9 mouse cellular contexts compared by ENCODE assay signal in the genomic region with DNA sequence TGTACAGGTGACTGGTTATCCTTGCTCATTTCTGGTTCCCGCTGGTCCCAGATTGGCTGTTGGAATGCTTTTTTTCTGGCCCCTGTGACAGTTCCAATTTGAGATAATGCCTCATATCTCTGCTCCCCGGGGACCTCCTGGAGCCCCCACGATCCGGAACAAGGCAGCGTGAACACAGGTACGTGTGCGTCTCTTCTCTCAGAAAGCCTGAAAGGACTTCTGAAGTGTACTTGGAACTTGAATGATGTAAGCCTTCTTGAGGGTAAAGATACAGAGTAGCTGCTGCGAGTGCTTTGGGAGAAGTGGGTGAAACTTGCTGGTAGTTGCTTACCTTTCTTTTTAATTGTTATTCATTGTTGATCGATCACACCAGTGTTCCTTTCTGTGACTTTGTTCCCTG. TPM values are rescaled to one million over a fixed set of nuclear protein-coding genes. Genes with fewer than 3 reads are reported as not detected.
DNase-seq lines count a peak whose midpoint lies in the region; ATAC-seq and TF ChIP-seq lines count a peak whose summit lies in the region.
"Had no signal": no experiment of that assay in that cellular context is flagged by ENCODE, and none has a peak within 500 bp of the region (broad histone marks: within the 10 kb centered on the region; RNA-seq: fewer than 3 reads in every experiment).

No protein-coding gene starts in this region.

- peak overlapping the region; percentile 83 for H3K4me2 ChIP-seq in kidney, postnatal 0 days (ENCODE audit: low read length)
- H3K4me2 ChIP-seq in embryonic facial prominence, embryonic 14.5 days (ENCODE audit: low read depth, low read length) = peak overlapping the region; percentile 81
- H3K4me2 ChIP-seq in limb, embryonic 14.5 days (replicated peaks; ENCODE audit: low read depth, low read length, severe bottlenecking) = peak overlapping the region; percentile 96
- H3K4me2 ChIP-seq in neural tube, embryonic 14.5 days (ENCODE audit: low read depth, low read length) = peak overlapping the region; percentile 94

- WGBS in kidney, postnatal 0 days = 38% methylated on average over 9 of the region's 9 CpGs
- 38% methylated on average over 9 of the region's 9 CpGs for WGBS in embryonic facial prominence, embryonic 14.5 days
- WGBS in limb, embryonic 14.5 days = 51% methylated on average over 9 of the region's 9 CpGs
- WGBS in neural tube, embryonic 14.5 days = 56% methylated on average over 9 of the region's 9 CpGs

- no peaks in the 10 kb centered on the region for H3K9me3 ChIP-seq in kidney, postnatal 0 days (replicated peaks; ENCODE audit: low read length)
- H3K9me3 ChIP-seq in embryonic facial prominence, embryonic 14.5 days (ENCODE audit: control insufficient read depth, low read length) = no peaks in the 10 kb centered on the region
- no peaks in the 10 kb centered on the region for H3K9me3 ChIP-seq in limb, embryonic 14.5 days (ENCODE audit: control insufficient read depth, low read length)
- H3K9me3 ChIP-seq in neural tube, embryonic 14.5 days (ENCODE audit: control insufficient read depth, low read length) = no peaks in the 10 kb centered on the region

- peaks cover 12% of the 10 kb centered on the region; the same call in 1 of the 2 replicates for H3K4me1 ChIP-seq in kidney, postnatal 0 days (replicated peaks; ENCODE audit: insufficient read depth, low read length)
- H3K4me1 ChIP-seq in embryonic facial prominence, embryonic 14.5 days (ENCODE audit: control insufficient read depth, insufficient read depth, low read length) = peaks cover 12% of the 10 kb centered on the region; the same call in 1 of the 2 replicates
- H3K4me1 ChIP-seq in limb, embryonic 14.5 days (ENCODE audit: control insufficient read depth, insufficient read depth, low read length) = peaks cover 13% of the 10 kb centered on the region
- peaks cover 13% of the 10 kb centered on the region for H3K4me1 ChIP-seq in neural tube, embryonic 14.5 days (ENCODE audit: control insufficient read depth, insufficient read depth, low read length)

- H3K4me3 ChIP-seq in kidney, postnatal 0 days (replicated peaks; ENCODE audit: low read depth, low read length) = peak overlapping the region; percentile 64
- H3K4me3 ChIP-seq in embryonic facial prominence, embryonic 14.5 days (ENCODE audit: low read depth, low read length) = peak overlapping the region; percentile 75
- peak overlapping the region; percentile 88 for H3K4me3 ChIP-seq in limb, embryonic 14.5 days (replicated peaks; ENCODE audit: low read length)
- peak overlapping the region; percentile 66 for H3K4me3 ChIP-seq in neural tube, embryonic 14.5 days (ENCODE audit: low read depth, low read length)

- ATAC-seq in kidney, postnatal 0 days (replicated peaks; ENCODE audit: low FRiP score, low read depth) = no peak
- ATAC-seq in embryonic facial prominence, embryonic 14.5 days (ENCODE audit: low read depth) = no peak
- no peak for ATAC-seq in limb, embryonic 14.5 days (ENCODE audit: low FRiP score, low read depth)
- ATAC-seq in neural tube, embryonic 14.5 days (ENCODE audit: low read depth) = no peak

- peaks cover 26% of the 10 kb centered on the region for H3K36me3 ChIP-seq in kidney, postnatal 0 days (ENCODE audit: insufficient read depth, low read length)
- H3K36me3 ChIP-seq in embryonic facial prominence, embryonic 14.5 days (ENCODE audit: control insufficient read depth, insufficient read depth, low read length) = peaks cover 41% of the 10 kb centered on the region
- H3K36me3 ChIP-seq in limb, embryonic 14.5 days (ENCODE audit: control insufficient read depth, insufficient read depth, low read length) = peaks cover 39% of the 10 kb centered on the region
- H3K36me3 ChIP-seq in neural tube, embryonic 14.5 days (ENCODE audit: control insufficient read depth, insufficient read depth, low read length) = peaks cover 18% of the 10 kb centered on the region; the same call in 1 of the 2 replicates

- no peak for TF ChIP-seq POLR2A in limb, embryonic 14.5 days (IDR thresholded peaks at IDR 0.05; ENCODE audit: borderline replicate concordance, extremely low read depth, insufficient read depth, insufficient read length)

- H3K27ac ChIP-seq in kidney, postnatal 0 days = peak overlapping the region; percentile 63
- peak overlapping the region; percentile 48; the same call in 1 of the 2 replicates for H3K27ac ChIP-seq in embryonic facial prominence, embryonic 14.5 days (replicated peaks; ENCODE audit: low read depth, low read length)
- H3K27ac ChIP-seq in limb, embryonic 14.5 days (replicated peaks; ENCODE audit: low read depth, low read length) = no peak overlapping the region
- H3K27ac ChIP-seq in neural tube, embryonic 14.5 days (ENCODE audit: low read depth, low read length) = no peak overlapping the region

- TF ChIP-seq CTCF in kidney, postnatal 0 days (IDR thresholded peaks at IDR 0.05; ENCODE audit: low read depth) = no peak

- H3K27me3 ChIP-seq in kidney, postnatal 0 days (ENCODE audit: insufficient read depth, low read length) = no peaks in the 10 kb centered on the region
- H3K27me3 ChIP-seq in embryonic facial prominence, embryonic 14.5 days (replicated peaks; ENCODE audit: control insufficient read depth, insufficient read depth, low read length) = no peaks in the 10 kb centered on the region
- no peaks in the 10 kb centered on the region for H3K27me3 ChIP-seq in limb, embryonic 14.5 days (ENCODE audit: control insufficient read depth, insufficient read depth, low read length)
- H3K27me3 ChIP-seq in neural tube, embryonic 14.5 days (ENCODE audit: control insufficient read depth, insufficient read depth, low read length) = no peaks in the 10 kb centered on the region

- peak overlapping the region; percentile 64; the same call in 1 of the 2 replicates for H3K9ac ChIP-seq in kidney, postnatal 0 days (ENCODE audit: low read depth, low read length)
- peak overlapping the region; percentile 83 for H3K9ac ChIP-seq in embryonic facial prominence, embryonic 14.5 days (ENCODE audit: low read depth, low read length)
- peak overlapping the region; percentile 77 for H3K9ac ChIP-seq in limb, embryonic 14.5 days (ENCODE audit: low read depth, low read length, severe bottlenecking)
- peak overlapping the region; percentile 78 for H3K9ac ChIP-seq in neural tube, embryonic 14.5 days (replicated peaks; ENCODE audit: low read depth, low read length)

- no peak for DNase-seq in kidney, postnatal 0 days (ENCODE audit: low spot score)
- DNase-seq in kidney, adult 9 months = no peak
- DNase-seq in embryonic facial prominence, embryonic 14.5 days (ENCODE audit: low spot score) = no peak
- DNase-seq in limb, embryonic 14.5 days (ENCODE audit: low spot score) = no peak
- DNase-seq in right cerebral cortex, adult 18-20 months = no peak
- no peak for DNase-seq in frontal cortex, postnatal 25 days (ENCODE audit: low spot score in 2 of 2)
- no peak for DNase-seq in cerebellum, postnatal 25 days
- DNase-seq: thymus, adult 18-20 months had no signal

RNA-seq across cellular contexts. Expression of gene B4galt3, which starts 1.1 kb away (rescaled TPM):
- polyA plus RNA-seq in kidney, postnatal 0 days (2015; fragmentation: Nextera tagmentation; extraction: Ambion mirVana) = 63.9 and 72.0 TPM in 2 replicates
- polyA plus RNA-seq in embryonic facial prominence, embryonic 14.5 days (2014; fragmentation: Nextera tagmentation; extraction: Ambion mirVana) = 60.2 and 64.0 TPM in 2 replicates
- 87.2 and 111 TPM in 2 replicates for polyA plus RNA-seq in limb, embryonic 14.5 days (2012; rRNA removed)
- polyA plus RNA-seq in limb, embryonic 14.5 days (2014; fragmentation: Nextera tagmentation; extraction: Ambion mirVana) = 68.7 and 72.5 TPM in 2 replicates
- 96.5 and 98.1 TPM in 2 replicates for polyA plus RNA-seq in neural tube, embryonic 14.5 days (2014; fragmentation: Nextera tagmentation; extraction: Ambion mirVana)

RNA-seq across cellular contexts. Expression of gene Ppox, which starts 9.8 kb away (rescaled TPM):
- polyA plus RNA-seq in kidney, postnatal 0 days (2015; fragmentation: Nextera tagmentation; extraction: Ambion mirVana) = 46.4 and 48.2 TPM in 2 replicates
- 44.3 and 53.0 TPM in 2 replicates for polyA plus RNA-seq in embryonic facial prominence, embryonic 14.5 days (2014; fragmentation: Nextera tagmentation; extraction: Ambion mirVana)
- polyA plus RNA-seq in limb, embryonic 14.5 days (2012; rRNA removed) = 133 and 152 TPM in 2 replicates
- 55.7 and 67.2 TPM in 2 replicates for polyA plus RNA-seq in limb, embryonic 14.5 days (2014; fragmentation: Nextera tagmentation; extraction: Ambion mirVana)
- polyA plus RNA-seq in neural tube, embryonic 14.5 days (2014; fragmentation: Nextera tagmentation; extraction: Ambion mirVana) = 49.2 and 51.2 TPM in 2 replicates

RNA-seq across cellular contexts. Expression of gene Usp21, which starts 16.6 kb away (rescaled TPM):
- 59.4 and 63.3 TPM in 2 replicates for polyA plus RNA-seq in kidney, postnatal 0 days (2015; fragmentation: Nextera tagmentation; extraction: Ambion mirVana)
- polyA plus RNA-seq in embryonic facial prominence, embryonic 14.5 days (2014; fragmentation: Nextera tagmentation; extraction: Ambion mirVana) = 64.2 and 74.3 TPM in 2 replicates
- 104 and 128 TPM in 2 replicates for polyA plus RNA-seq in limb, embryonic 14.5 days (2012; rRNA removed)
- 81.2 and 96.0 TPM in 2 replicates for polyA plus RNA-seq in limb, embryonic 14.5 days (2014; fragmentation: Nextera tagmentation; extraction: Ambion mirVana)
- 76.8 and 87.9 TPM in 2 replicates for polyA plus RNA-seq in neural tube, embryonic 14.5 days (2014; fragmentation: Nextera tagmentation; extraction: Ambion mirVana)

RNA-seq across cellular contexts. Expression of gene Ndufs2, which starts 20.0 kb away (rescaled TPM):
- polyA plus RNA-seq in kidney, postnatal 0 days (2015; fragmentation: Nextera tagmentation; extraction: Ambion mirVana) = 375 and 405 TPM in 2 replicates
- 233 and 246 TPM in 2 replicates for polyA plus RNA-seq in embryonic facial prominence, embryonic 14.5 days (2014; fragmentation: Nextera tagmentation; extraction: Ambion mirVana)
- 148 and 151 TPM in 2 replicates for polyA plus RNA-seq in limb, embryonic 14.5 days (2012; rRNA removed)
- 216 and 234 TPM in 2 replicates for polyA plus RNA-seq in limb, embryonic 14.5 days (2014; fragmentation: Nextera tagmentation; extraction: Ambion mirVana)
- polyA plus RNA-seq in neural tube, embryonic 14.5 days (2014; fragmentation: Nextera tagmentation; extraction: Ambion mirVana) = 234 and 253 TPM in 2 replicates

RNA-seq across cellular contexts. Expression of gene Adamts4, which starts 21.0 kb away (rescaled TPM):
- polyA plus RNA-seq in kidney, postnatal 0 days (2015; fragmentation: Nextera tagmentation; extraction: Ambion mirVana) = 5.2 and 7.0 TPM in 2 replicates
- 11.7 and 13.1 TPM in 2 replicates for polyA plus RNA-seq in embryonic facial prominence, embryonic 14.5 days (2014; fragmentation: Nextera tagmentation; extraction: Ambion mirVana)
- polyA plus RNA-seq in limb, embryonic 14.5 days (2012; rRNA removed) = 8.6 and 11.7 TPM in 2 replicates
- polyA plus RNA-seq in limb, embryonic 14.5 days (2014; fragmentation: Nextera tagmentation; extraction: Ambion mirVana) = 10.1 and 10.6 TPM in 2 replicates
- polyA plus RNA-seq in neural tube, embryonic 14.5 days (2014; fragmentation: Nextera tagmentation; extraction: Ambion mirVana) = 1.3 and 2.6 TPM in 2 replicates

Comparison
In these comparisons a context has a peak if more than half of its experiments do, and no peak if none do; other contexts are left out.
1. H3K27ac ChIP-seq: peak in kidney, postnatal 0 days (single experiment) and embryonic facial prominence, embryonic 14.5 days (single experiment); none in limb, embryonic 14.5 days (single experiment) and neural tube, embryonic 14.5 days (single experiment).
2. Peak in every context shown above with its lines, with median percentiles within 50 percentile points of each other: H3K4me2 ChIP-seq, H3K4me3 ChIP-seq and H3K9ac ChIP-seq.